Mouse (Mus musculus) testis, adult 2 months (tissue): ENCODE data around the gene Tatdn3.

ENCODE experiments used
- CTCF ChIP-seq: fragments of 200-500 bp; IDR thresholded peaks from 2 replicates; pipeline ENCODE4 v1.5.1; 2012; ENCODE audit warnings: low read depth, mild to moderate bottlenecking, inconsistent platforms, low read length, moderate library complexity; ENCODE audit not compliant: control insufficient read depth, insufficient read depth, insufficient replicate concordance
- POLR2A ChIP-seq: fragments of 200-500 bp; IDR thresholded peaks from 2 replicates; pipeline ENCODE4 v1.6.1; 2012; ENCODE audit warnings: low read depth, mild to moderate bottlenecking, inconsistent platforms, low read length, moderate library complexity; ENCODE audit not compliant: control insufficient read depth

- TF ChIP-seq CTCF, result no peak
- peak; percentile 33; the same call in 1 of the 2 replicates for TF ChIP-seq POLR2A
Observed at GRCm38 (mm10) chr1:191036554-191037334, 26.0 kb downstream of the Tatdn3 start, which contains the start of gene Spata45.
